Mouse (Mus musculus) lung, postnatal 0 days (tissue): Measurements from ENCODE around the gene Lmntd1.

Source experiments
- CTCF ChIP-seq: IDR thresholded peaks from 2 replicates; pipeline ENCODE4 v1.5.1; 2016; ENCODE audit warnings: antibody characterized with exemption, mild to moderate bottlenecking
- EP300 ChIP-seq: IDR thresholded peaks from 2 replicates; pipeline ENCODE4 v1.6.1; 2016; ENCODE audit warnings: antibody characterized with exemption, mild to moderate bottlenecking, control low read depth

GRCm38 (mm10) chr6:145615666-145616210, 1.6 kb upstream of the Lmntd1 start, which contains the start of gene Tuba3b:
- TF ChIP-seq CTCF = no peak
- no peak for TF ChIP-seq EP300
